Mouse (Mus musculus): ENCODE results near the gene Lrrc71. TPM values are rescaled to one million over a fixed set of nuclear protein-coding genes. Genes with fewer than 3 reads are reported as not detected.

Lrrc71 gene
- total RNA-seq, 2 experiments from 2014 or later: 0.11 TPM; not detected in 1

- DNase-seq: no peak
These were observed 29.9 kb downstream of the Lrrc71 start for GRCm38 (mm10) chr3:87718525-87718924.

Other genes starting within 250 kb of the Lrrc71 start
- gene Etv3, start 223.2 kb downstream of the Lrrc71 start, total RNA-seq (2021): 10 to 100 TPM; 11.4 to 11.6 TPM
- gene Arhgef11, start 131.1 kb downstream of the Lrrc71 start, total RNA-seq (2021): 10 to 100 TPM; 19.0 to 20.3 TPM
- gene Ntrk1, start 46.5 kb upstream of the Lrrc71 start, total RNA-seq (2021): under 1 TPM; 0.09 TPM
- under 1 TPM; 0.19 to 0.56 TPM for gene Insrr, start 48.3 kb upstream of the Lrrc71 start, total RNA-seq (2021)
- gene Pear1, start 75.7 kb upstream of the Lrrc71 start, total RNA-seq (2021): 10 to 100 TPM; 19.6 to 19.7 TPM
- under 1 TPM in 1 of 2 experiments, not detected in 1; 0.18 TPM for gene Sh2d2a, start 98.1 kb upstream of the Lrrc71 start, total RNA-seq (2021)
- 10 to 100 TPM; 44.2 to 47.7 TPM for gene Prcc, start 137.0 kb upstream of the Lrrc71 start, total RNA-seq (2021)
- 100 to 1,000 TPM; 192 to 197 TPM for gene Hdgf, start 157.7 kb upstream of the Lrrc71 start, total RNA-seq (2021)
- 10 to 100 TPM; 47.3 to 55.6 TPM for gene Mrpl24, start 170.9 kb upstream of the Lrrc71 start, total RNA-seq (2021)
- 10 to 100 TPM; 10.7 to 15.0 TPM for gene Isg20l2, start 181.7 kb upstream of the Lrrc71 start, total RNA-seq (2021)
- gene Rrnad1, start 182.1 kb upstream of the Lrrc71 start, total RNA-seq (2021): 1 to 10 TPM; 4.8 to 7.0 TPM
- 1 to 10 TPM in 1 of 2 experiments, under 1 TPM in 1; 0.96 to 1.1 TPM for gene Crabp2, start 200.0 kb upstream of the Lrrc71 start, total RNA-seq (2021)
- gene Nes, start 222.5 kb upstream of the Lrrc71 start, total RNA-seq (2021): 10 to 100 TPM; 72.4 to 87.7 TPM

Measured in gastrocnemius, postnatal 10 days (tissue).